Mouse (Mus musculus) MEL (cell line): ENCODE measurements around the gene Cenps. TPM values are rescaled to one million over a fixed set of nuclear protein-coding genes. Genes with fewer than 3 reads are reported as not detected.

ENCODE experiments used
- DNase-seq: peaks from one replicate; pipeline ENCODE4 v3.0.0; 2011; ENCODE audit warnings: low read depth, low spot score
- H3K27ac ChIP-seq: 2 replicates; pipeline ENCODE4 v1.5.1; 2012; ENCODE audit warnings: low read depth, mild to moderate bottlenecking, control low read depth, low read length, moderate library complexity; ENCODE audit not compliant: control insufficient read depth
- H3K27me3 ChIP-seq, 2 experiments: fragments of 150-350 bp in 1 of 2; sonication (generic) in 1 of 2; 2 replicates each; pipeline ENCODE4 v1.6.1; 2012; ENCODE audit warnings: low read length in 2 of 2, mild to moderate bottlenecking in 2 of 2, improper control_type of control experiment in 1 of 2, moderate library complexity in 1 of 2; ENCODE audit not compliant: insufficient read depth in 2 of 2, control insufficient read depth in 1 of 2
- H3K36me3 ChIP-seq, 2 experiments: 2 replicates each; pipeline ENCODE4 v1.6.1; 2012 to 2014; ENCODE audit warnings: low read length in 2 of 2, improper control_type of control experiment in 1 of 2, inconsistent platforms in 1 of 2, mild to moderate bottlenecking in 1 of 2; ENCODE audit not compliant: insufficient read depth in 2 of 2, control insufficient read depth in 1 of 2
- H3K4me1 ChIP-seq, 2 experiments: fragments of 150-350 bp in 1 of 2; sonication (generic) in 1 of 2; 2 replicates each; pipeline ENCODE4 v1.6.1; 2012; ENCODE audit warnings: low read length in 2 of 2, improper control_type of control experiment in 1 of 2, mild to moderate bottlenecking in 1 of 2; ENCODE audit not compliant: insufficient read depth in 2 of 2, control insufficient read depth in 1 of 2
- H3K4me3 ChIP-seq, 2 experiments: fragments of 150-350 bp in 1 of 2; sonication (generic) in 1 of 2; 2 replicates each; pipeline ENCODE4 v1.5.1; 2012; ENCODE audit warnings: low read depth in 2 of 2, low read length in 2 of 2, mild to moderate bottlenecking in 2 of 2, moderate library complexity in 2 of 2, control low read depth in 1 of 2, improper control_type of control experiment in 1 of 2; ENCODE audit not compliant: control insufficient read depth in 1 of 2, insufficient read depth in 1 of 2
- H3K79me2 ChIP-seq: 2 replicates; pipeline ENCODE4 v1.6.1; 2012; ENCODE audit warnings: mild to moderate bottlenecking, low read length, moderate library complexity; ENCODE audit not compliant: control insufficient read depth, poor library complexity, insufficient read depth
- H3K9ac ChIP-seq: 2 replicates; pipeline ENCODE4 v1.6.1; 2012; ENCODE audit warnings: low read depth, mild to moderate bottlenecking, control low read depth, low read length, moderate library complexity; ENCODE audit not compliant: control insufficient read depth, poor library complexity, severe bottlenecking
- H3K9me3 ChIP-seq: fragments of 150-350 bp; sonication (generic); replicated peaks from 2 replicates; pipeline ENCODE4 v1.6.1; 2012; ENCODE audit warnings: mild to moderate bottlenecking, low read length, improper control_type of control experiment, moderate library complexity; ENCODE audit not compliant: insufficient read depth
- CHD2 ChIP-seq: IDR thresholded peaks from 2 replicates; pipeline ENCODE4 v1.6.1; 2011; ENCODE audit warnings: low read length, improper control_type of control experiment
- CTCF ChIP-seq, 3 experiments: IDR thresholded peaks in 2 of 3; conservative IDR thresholded peaks in 1 of 3; 2 replicates each; pipeline ENCODE4 v1.5.1; 2011 to 2012; ENCODE audit warnings: low read length in 3 of 3, low read depth in 2 of 3, mild to moderate bottlenecking in 2 of 3, improper control_type of control experiment in 1 of 3, inconsistent platforms in 1 of 3, mixed read lengths in 1 of 3, moderate library complexity in 1 of 3; ENCODE audit not compliant: control insufficient read depth in 1 of 3, insufficient read depth in 1 of 3, poor library complexity in 1 of 3, severe bottlenecking in 1 of 3
- E2F4 ChIP-seq: IDR thresholded peaks from 2 replicates; pipeline ENCODE4 v1.6.1; 2011; ENCODE audit warnings: low read depth, low read length, improper control_type of control experiment, borderline replicate concordance
- EP300 ChIP-seq, 2 experiments: IDR thresholded peaks; 2 replicates each; pipeline ENCODE4 v1.6.1; 2011; ENCODE audit warnings: improper control_type of control experiment in 2 of 2, low read length in 2 of 2, low read depth in 1 of 2, mild to moderate bottlenecking in 1 of 2
- ETS1 ChIP-seq: IDR thresholded peaks from 2 replicates; pipeline ENCODE4 v1.6.1; 2012; ENCODE audit warnings: low read depth, mild to moderate bottlenecking, inconsistent platforms, low read length, improper control_type of control experiment, moderate library complexity
- GATA1 ChIP-seq: IDR thresholded peaks from 2 replicates; pipeline ENCODE4 v1.6.1; 2011; ENCODE audit warnings: low read depth, low read length, improper control_type of control experiment
- KAT2A ChIP-seq: conservative IDR thresholded peaks from 2 replicates; pipeline ENCODE4 v1.6.1; 2012; ENCODE audit warnings: low read depth, low read length, improper control_type of control experiment, inconsistent platforms
- MAFK ChIP-seq: IDR thresholded peaks from 2 replicates; pipeline ENCODE4 v1.6.1; 2011; ENCODE audit warnings: low read depth, mild to moderate bottlenecking, low read length, improper control_type of control experiment, borderline replicate concordance
- MAX ChIP-seq: IDR thresholded peaks from 2 replicates; pipeline ENCODE4 v1.6.1; 2011; ENCODE audit warnings: low read length, improper control_type of control experiment
- MXI1 ChIP-seq: IDR thresholded peaks from 2 replicates; pipeline ENCODE4 v1.6.1; 2011; ENCODE audit warnings: mild to moderate bottlenecking, low read depth, low read length, improper control_type of control experiment
- RAD21 ChIP-seq: IDR thresholded peaks from 2 replicates; pipeline ENCODE4 v1.6.1; 2011; ENCODE audit warnings: mild to moderate bottlenecking, low read depth, low read length, improper control_type of control experiment
- SIN3A ChIP-seq: IDR thresholded peaks from 2 replicates; pipeline ENCODE4 v1.6.1; 2012; ENCODE audit warnings: low read length, improper control_type of control experiment, inconsistent platforms
- TAL1 ChIP-seq: IDR thresholded peaks from 2 replicates; pipeline ENCODE4 v1.6.1; 2012; ENCODE audit warnings: mild to moderate bottlenecking, inconsistent platforms, low read length, moderate library complexity, mixed read lengths
- TBP ChIP-seq: IDR thresholded peaks from 2 replicates; pipeline ENCODE4 v1.8.0; 2011; ENCODE audit warnings: low read depth, low read length, improper control_type of control experiment
- UBTF ChIP-seq: IDR thresholded peaks from 2 replicates; pipeline ENCODE4 v1.6.1; 2012; ENCODE audit warnings: low read depth, mild to moderate bottlenecking, inconsistent platforms, low read length, improper control_type of control experiment, moderate library complexity, borderline replicate concordance; ENCODE audit not compliant: insufficient read depth
- USF1 ChIP-seq: IDR thresholded peaks from 2 replicates; pipeline ENCODE4 v1.6.1; 2014; ENCODE audit warnings: low read depth, mild to moderate bottlenecking, inconsistent platforms, low read length, improper control_type of control experiment, moderate library complexity
- ZNF384 ChIP-seq: IDR thresholded peaks from 2 replicates; pipeline ENCODE4 v1.6.1; 2012; ENCODE audit warnings: low read depth, mild to moderate bottlenecking, inconsistent platforms, low read length, improper control_type of control experiment
- polyA plus RNA-seq, 2 experiments: library from polyadenylated mRNA; stranded (reverse) in 1 of 2; unstranded in 1 of 2; fragments of >175 nt in 1 of 2; fragments of >200 nt in 1 of 2; gene quantifications; 2 replicates each; pipeline versions ENCODE4 v1.2.1 to v1.2.4; 2012; ENCODE audit warnings: low replicate concordance in 2 of 2, low read depth in 1 of 2; ENCODE audit not compliant: insufficient read length in 2 of 2, insufficient read depth in 1 of 2, missing spikeins in 1 of 2
- total RNA-seq: library from RNA; depleted of rRNA; stranded (reverse); fragments of 300-350 nt; gene quantifications from 2 replicates; pipeline ENCODE4 v1.2.3, GENCODE M21; 2012

The Cenps gene
- total and polyA plus RNA-seq, 3 experiments = 13.4 to 60.7 TPM; not detected in 1

DNA sequence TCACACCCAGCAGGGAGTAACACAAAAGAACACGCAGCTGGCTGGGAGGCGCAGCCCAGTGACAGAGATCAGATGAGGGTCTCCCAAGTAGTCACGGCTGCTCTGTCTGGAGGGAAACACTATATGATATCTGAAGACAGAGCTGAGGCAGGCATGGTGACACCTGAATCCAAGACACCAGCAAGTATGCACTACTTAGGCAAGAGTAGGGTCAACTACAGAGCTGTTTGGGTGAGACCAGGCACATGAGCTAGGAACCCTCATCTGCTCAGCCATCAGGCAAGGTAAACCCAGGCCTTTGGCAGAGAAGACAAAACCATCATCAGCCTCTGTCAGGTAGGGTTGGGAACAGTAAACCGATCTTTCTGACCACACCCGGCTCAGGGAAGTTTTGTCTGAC lies 4.0 kb downstream of the Cenps start:
- H3K36me3 ChIP-seq = peaks cover 0 to 2% of the 10 kb centered on the region in 2 experiments; a peak in 3 of 4 replicates
- no peak for TF ChIP-seq SIN3A
- TF ChIP-seq TBP = no peak
- no peak for TF ChIP-seq ETS1
- no peaks in the 10 kb centered on the region for H3K9me3 ChIP-seq
- no peaks in the 10 kb centered on the region for H3K27me3 ChIP-seq
- DNase-seq = no peak
- peaks cover 2 to 7% of the 10 kb centered on the region in 2 experiments; a peak in 3 of 4 replicates for H3K4me1 ChIP-seq
- H3K4me3 ChIP-seq = no peak overlapping the region
- H3K9ac ChIP-seq = no peak overlapping the region
- H3K27ac ChIP-seq = no peak overlapping the region
- H3K79me2 ChIP-seq = peaks cover 7% of the 10 kb centered on the region

DNA sequence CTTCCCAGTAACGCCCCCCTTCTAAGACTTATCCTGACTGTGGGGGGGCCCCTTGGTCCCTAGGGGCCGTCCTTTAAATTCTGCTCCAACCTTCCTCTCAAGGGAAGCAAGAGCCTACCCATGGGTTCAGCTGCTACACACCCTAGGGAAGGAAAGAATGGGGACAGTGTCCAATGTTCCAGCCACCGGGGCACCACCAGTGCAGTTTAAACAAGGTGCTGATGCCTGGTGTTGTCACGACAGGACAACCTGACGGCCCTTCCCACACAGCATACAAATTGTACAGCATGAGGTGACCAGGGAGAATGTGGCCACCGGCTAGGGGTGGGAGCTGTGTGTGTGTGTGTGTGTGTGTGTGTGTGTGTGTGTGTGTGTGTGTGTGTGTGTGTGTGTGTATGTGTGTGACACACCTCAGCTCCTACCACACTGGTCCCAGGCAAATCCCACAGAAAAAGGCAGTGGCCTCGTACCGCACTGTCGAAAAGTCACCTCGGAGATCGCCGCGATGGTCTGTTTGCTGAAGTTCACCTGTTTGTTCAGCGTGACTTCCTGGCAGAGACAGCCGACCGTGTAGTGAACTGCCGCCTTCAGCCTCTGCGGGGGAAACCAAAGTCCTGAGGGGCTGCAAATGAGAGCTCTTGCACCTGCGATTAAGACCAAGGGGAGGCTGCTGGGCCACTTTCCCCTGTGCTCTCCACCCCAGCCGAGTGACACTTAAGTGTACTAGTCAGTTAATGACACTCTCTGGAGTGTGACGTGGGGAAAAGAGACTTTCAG lies 5.5 kb downstream of the Cenps start:
- DNase-seq = no peak
- H3K9me3 ChIP-seq = no peaks in the 10 kb centered on the region
- peaks cover 0 to 2% of the 10 kb centered on the region in 2 experiments; a peak in 3 of 4 replicates for H3K36me3 ChIP-seq
- H3K27me3 ChIP-seq = no peaks in the 10 kb centered on the region
- peaks cover 2 to 7% of the 10 kb centered on the region in 2 experiments; a peak in 3 of 4 replicates for H3K4me1 ChIP-seq
- no peak overlapping the region for H3K9ac ChIP-seq
- no peak overlapping the region for H3K4me3 ChIP-seq
- no peak overlapping the region for H3K27ac ChIP-seq
- TF ChIP-seq RAD21 (no peak), MAFK (no peak), MXI1 (no peak), GATA1 (no peak), E2F4 (no peak), CHD2 (no peak), CTCF (IDR thresholded peaks at IDR 0.05 in 2 of 3, conservative IDR thresholded peaks at IDR 0.05 in 1 of 3; ENCODE audit: control insufficient read depth in 1 of 3, insufficient read depth in 1 of 3, low read depth in 2 of 3, low read length in 3 of 3, poor library complexity in 1 of 3, severe bottlenecking in 1 of 3) (no peak), UBTF (no peak), EP300 (IDR thresholded peaks at IDR 0.05; ENCODE audit: low read depth in 1 of 2, low read length in 2 of 2) (no peak), USF1 (no peak), KAT2A (no peak), SIN3A (no peak), ZNF384 (no peak), TAL1 (no peak), MAX (no peak)
- H3K79me2 ChIP-seq = peaks cover 7% of the 10 kb centered on the region
